Mouse (Mus musculus): ENCODE data around the gene Dlg5. TPM values are rescaled to one million over a fixed set of nuclear protein-coding genes. Genes with fewer than 3 reads are reported as not detected.

Gene Dlg5
- total and polyA plus RNA-seq, 2 experiments from 2014 or later, result 14.1 to 70.6 TPM

GRCm38 (mm10) chr14:24134623-24135290 is 111.0 kb downstream of the Dlg5 start:
- H3K4me2 ChIP-seq (ENCODE audit: low read depth), result no peak overlapping the region
- no peak overlapping the region for H3K4me3 ChIP-seq (ENCODE audit: low read depth, low read length)
- H3K4me1 ChIP-seq (ENCODE audit: insufficient read depth), result no peaks in the 10 kb centered on the region
- H3K9ac ChIP-seq, result no peak overlapping the region
- WGBS, result 85% methylated on average over 7 of the region's 7 CpGs
- no peaks in the 10 kb centered on the region for H3K27me3 ChIP-seq (ENCODE audit: insufficient read depth, low read length)
- DNase-seq (peak; percentile 13), ATAC-seq (no peak; the same call in 1 of the 2 replicates)
- TF ChIP-seq CTCF (IDR thresholded peaks at IDR 0.05; ENCODE audit: low read depth), result peak; percentile 33; the same call in 1 of the 2 replicates
- no peak overlapping the region for H3K27ac ChIP-seq (ENCODE audit: low read depth, low read length)
- no peaks in the 10 kb centered on the region for H3K9me3 ChIP-seq (ENCODE audit: low read length)
- H3K36me3 ChIP-seq (ENCODE audit: insufficient read depth), result peaks cover 57% of the 10 kb centered on the region

- no peaks in the 10 kb centered on the region for H3K9me3 ChIP-seq (ENCODE audit: low read length)
- no peaks in the 10 kb centered on the region for H3K4me1 ChIP-seq (ENCODE audit: insufficient read depth)
- H3K27me3 ChIP-seq (ENCODE audit: insufficient read depth, low read length), result no peaks in the 10 kb centered on the region
- no peak overlapping the region for H3K4me3 ChIP-seq (ENCODE audit: low read depth, low read length)
- ATAC-seq (no peak), DNase-seq (no peak)
- H3K4me2 ChIP-seq (ENCODE audit: low read depth), result no peak overlapping the region
- TF ChIP-seq CTCF (IDR thresholded peaks at IDR 0.05; ENCODE audit: low read depth), result no peak
- no peak overlapping the region for H3K27ac ChIP-seq (ENCODE audit: low read depth, low read length)
- 88% methylated on average over 8 of the region's 8 CpGs for WGBS
- no peak overlapping the region for H3K9ac ChIP-seq
- H3K36me3 ChIP-seq (ENCODE audit: insufficient read depth), result peaks cover 47% of the 10 kb centered on the region
Observed at GRCm38 (mm10) chr14:24133801-24134200, 111.9 kb downstream of the Dlg5 start.

- Histone ChIP-seq H3K9me3 (ENCODE audit: low read length) (no peaks in the 10 kb centered on the region), H3K36me3 (ENCODE audit: insufficient read depth) (peaks cover 32% of the 10 kb centered on the region), H3K9ac (no peak overlapping the region), H3K4me1 (ENCODE audit: insufficient read depth) (no peaks in the 10 kb centered on the region), H3K4me3 (ENCODE audit: low read depth, low read length) (no peak overlapping the region), H3K27me3 (ENCODE audit: insufficient read depth, low read length) (no peaks in the 10 kb centered on the region), H3K27ac (ENCODE audit: low read depth, low read length) (no peak overlapping the region), H3K4me2 (ENCODE audit: low read depth) (no peak overlapping the region)
- peak; percentile 34 for DNase-seq
- TF ChIP-seq CTCF (IDR thresholded peaks at IDR 0.05; ENCODE audit: low read depth), result peak; percentile 61
- 0 out of 2 replicates have a peak, but pooled peaks have one; percentile 23 for ATAC-seq
- 52% methylated on average over 4 of the region's 4 CpGs for WGBS
Observed at GRCm38 (mm10) chr14:24132092-24132491, 113.6 kb downstream of the Dlg5 start.

GRCm38 (mm10) chr14:24125069-24125468 is 120.7 kb downstream of the Dlg5 start:
- no peaks in the 10 kb centered on the region for H3K36me3 ChIP-seq (ENCODE audit: insufficient read depth)
- H3K4me3 ChIP-seq (ENCODE audit: low read depth, low read length), result no peak overlapping the region
- H3K4me2 ChIP-seq (ENCODE audit: low read depth), result no peak overlapping the region
- no peaks in the 10 kb centered on the region for H3K9me3 ChIP-seq (ENCODE audit: low read length)
- 0 out of 2 replicates have a peak, but pooled peaks have one; percentile 13 for TF ChIP-seq CTCF (IDR thresholded peaks at IDR 0.05; ENCODE audit: low read depth)
- H3K9ac ChIP-seq, result no peak overlapping the region
- H3K27ac ChIP-seq (ENCODE audit: low read depth, low read length), result no peak overlapping the region
- DNase-seq, result no peak
- WGBS, result 83% methylated on average over 2 of the region's 2 CpGs
- no peaks in the 10 kb centered on the region for H3K27me3 ChIP-seq (ENCODE audit: insufficient read depth, low read length)
- no peaks in the 10 kb centered on the region for H3K4me1 ChIP-seq (ENCODE audit: insufficient read depth)
- no peak for ATAC-seq

GRCm38 (mm10) chr14:24124171-24124570 is 121.5 kb downstream of the Dlg5 start:
- H3K9me3 ChIP-seq (ENCODE audit: low read length), result no peaks in the 10 kb centered on the region
- WGBS, result 19% methylated on average over 1 of the region's 1 CpGs
- no peaks in the 10 kb centered on the region for H3K4me1 ChIP-seq (ENCODE audit: insufficient read depth)
- ATAC-seq (no peak), DNase-seq (no peak)
- H3K4me2 ChIP-seq (ENCODE audit: low read depth), result no peak overlapping the region
- H3K4me3 ChIP-seq (ENCODE audit: low read depth, low read length), result no peak overlapping the region
- no peaks in the 10 kb centered on the region for H3K27me3 ChIP-seq (ENCODE audit: insufficient read depth, low read length)
- no peak overlapping the region for H3K27ac ChIP-seq (ENCODE audit: low read depth, low read length)
- H3K9ac ChIP-seq, result no peak overlapping the region
- TF ChIP-seq CTCF (IDR thresholded peaks at IDR 0.05; ENCODE audit: low read depth), result no peak
- H3K36me3 ChIP-seq (ENCODE audit: insufficient read depth), result no peaks in the 10 kb centered on the region

- TF ChIP-seq CTCF (IDR thresholded peaks at IDR 0.05; ENCODE audit: low read depth), result no peak
- Histone ChIP-seq H3K9me3 (ENCODE audit: low read length) (no peaks in the 10 kb centered on the region), H3K4me3 (ENCODE audit: low read depth, low read length) (no peak overlapping the region), H3K4me2 (ENCODE audit: low read depth) (no peak overlapping the region), H3K9ac (no peak overlapping the region), H3K27ac (ENCODE audit: low read depth, low read length) (no peak overlapping the region), H3K36me3 (ENCODE audit: insufficient read depth) (no peaks in the 10 kb centered on the region), H3K4me1 (ENCODE audit: insufficient read depth) (no peaks in the 10 kb centered on the region), H3K27me3 (ENCODE audit: insufficient read depth, low read length) (no peaks in the 10 kb centered on the region)
- WGBS, result 93% methylated on average over 2 of the region's 2 CpGs
- ATAC-seq, result no peak
- no peak for DNase-seq
Observed at GRCm38 (mm10) chr14:24106734-24107133, 139.0 kb downstream of the Dlg5 start.

GRCm38 (mm10) chr14:24098828-24099227 is 146.9 kb downstream of the Dlg5 start:
- H3K4me1 ChIP-seq (ENCODE audit: insufficient read depth), result no peaks in the 10 kb centered on the region
- no peak for DNase-seq
- H3K4me3 ChIP-seq (ENCODE audit: low read depth, low read length), result no peak overlapping the region
- H3K27me3 ChIP-seq (ENCODE audit: insufficient read depth, low read length), result no peaks in the 10 kb centered on the region
- ATAC-seq, result no peak
- H3K36me3 ChIP-seq (ENCODE audit: insufficient read depth), result no peaks in the 10 kb centered on the region
- no peak overlapping the region for H3K9ac ChIP-seq
- no peaks in the 10 kb centered on the region for H3K9me3 ChIP-seq (ENCODE audit: low read length)
- no peak for TF ChIP-seq CTCF (IDR thresholded peaks at IDR 0.05; ENCODE audit: low read depth)
- H3K4me2 ChIP-seq (ENCODE audit: low read depth), result no peak overlapping the region
- H3K27ac ChIP-seq (ENCODE audit: low read depth, low read length), result no peak overlapping the region
- WGBS, result 86% methylated on average over 4 of the region's 4 CpGs
